Mouse (Mus musculus): ENCODE data around the gene Casp7. TPM values are rescaled to one million over a fixed set of nuclear protein-coding genes. Genes with fewer than 3 reads are reported as not detected.
"Not testable (repeated sequence)": the region's sequence is repeated elsewhere in the genome, so short reads cannot be mapped to it uniquely, and the experiment has no call there.

Casp7 gene
- total RNA-seq (2017), result 35.4 and 43.1 TPM in 2 replicates

GRCm38 (mm10) chr19:56396669-56397621, at the start of gene Casp7:
Gene Casp7, plus strand, starts transcription at chr19:56397129.
- ATAC-seq (replicated peaks in 1 of 2; ENCODE audit: insufficient read depth in 1 of 2, low FRiP score in 2 of 2, low TSS enrichment in 1 of 2, low read depth in 1 of 2, poor library complexity in 2 of 2, severe bottlenecking in 2 of 2), result peak; percentile 28 to 42

DNA sequence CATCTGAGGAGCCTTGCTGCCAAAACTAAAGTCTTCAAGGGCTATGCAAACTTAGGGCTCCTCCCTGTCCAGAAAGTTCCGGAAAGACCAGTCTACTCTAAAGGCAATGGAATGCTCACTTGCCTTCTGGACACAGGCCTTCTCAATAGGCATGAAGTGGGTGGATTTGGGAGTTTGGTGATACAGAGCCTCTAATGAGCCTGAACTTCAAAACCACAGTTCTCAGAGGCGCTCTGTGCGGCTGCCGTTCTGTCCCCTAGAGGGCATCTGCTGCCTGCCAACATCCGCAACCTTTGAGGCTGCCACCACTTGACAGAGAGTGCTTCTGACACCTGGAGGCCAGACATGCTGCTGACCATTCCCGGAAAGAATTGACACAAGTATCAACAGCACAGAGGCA, 47.6 kb upstream of the Casp7 start:
- ATAC-seq (replicated peaks in 1 of 2; ENCODE audit: insufficient read depth in 1 of 2, low FRiP score in 2 of 2, low TSS enrichment in 1 of 2, low read depth in 1 of 2, poor library complexity in 2 of 2, severe bottlenecking in 2 of 2), result peak; percentile 67 to 91; a peak in 3 of 4 replicates

- no peak for ATAC-seq (replicated peaks in 1 of 2; ENCODE audit: insufficient read depth in 1 of 2, low FRiP score in 2 of 2, low TSS enrichment in 1 of 2, low read depth in 1 of 2, poor library complexity in 2 of 2, severe bottlenecking in 2 of 2)
Measured at GRCm38 (mm10) chr19:56353689-56354088, 43.2 kb upstream of the Casp7 start.

- ATAC-seq (replicated peaks in 1 of 2; ENCODE audit: insufficient read depth in 1 of 2, low FRiP score in 2 of 2, low TSS enrichment in 1 of 2, low read depth in 1 of 2, poor library complexity in 2 of 2, severe bottlenecking in 2 of 2), result no peak
Measured at GRCm38 (mm10) chr19:56355201-56355600, 41.7 kb upstream of the Casp7 start.

DNA sequence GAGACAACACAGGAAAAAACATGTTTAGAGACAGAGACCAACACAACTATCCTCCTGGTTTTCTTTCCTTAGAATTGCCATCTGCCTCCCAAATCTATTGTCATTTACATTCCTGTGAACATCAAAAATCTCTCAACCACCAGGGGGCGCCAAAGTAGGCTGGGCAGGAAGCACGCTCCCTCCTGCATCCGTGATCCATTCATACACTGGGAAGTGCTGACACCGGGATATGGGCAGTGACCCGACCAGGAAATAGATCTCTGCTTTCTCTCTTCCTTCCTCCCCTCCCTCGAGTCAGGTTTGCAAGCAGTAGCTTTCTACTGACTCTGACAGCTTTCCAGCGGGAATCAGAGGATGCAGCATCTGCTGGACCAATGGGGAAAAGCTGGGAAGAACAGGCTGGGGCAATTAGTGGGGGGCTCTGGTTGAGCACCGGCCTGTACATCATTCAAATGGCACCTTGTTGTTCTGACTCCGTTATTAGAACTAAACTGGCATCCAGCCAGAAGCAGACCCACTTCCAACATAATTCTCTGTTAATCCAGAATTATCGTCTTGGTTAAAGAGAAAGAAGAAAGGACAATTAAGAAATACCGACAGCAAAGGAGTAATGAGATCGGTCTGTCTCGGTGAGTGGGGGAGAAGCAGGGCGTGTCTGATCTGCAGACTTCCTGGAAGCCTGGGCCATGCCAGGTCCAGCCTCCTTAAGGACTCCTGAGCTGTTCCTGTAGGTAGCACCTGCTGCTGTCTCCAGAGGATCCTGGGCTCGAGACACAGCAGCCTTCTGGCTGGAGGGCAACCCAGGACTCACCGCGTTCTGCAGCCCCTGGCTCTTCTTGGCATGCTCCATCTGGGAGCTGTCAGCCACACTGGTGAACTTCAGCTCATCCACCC, 40.2 kb upstream of the Casp7 start:
- ATAC-seq (replicated peaks in 1 of 2; ENCODE audit: insufficient read depth in 1 of 2, low FRiP score in 2 of 2, low TSS enrichment in 1 of 2, low read depth in 1 of 2, poor library complexity in 2 of 2, severe bottlenecking in 2 of 2), result peak; percentile 25 to 42; a peak in 1 of 4 replicates

- ATAC-seq (replicated peaks in 1 of 2; ENCODE audit: insufficient read depth in 1 of 2, low FRiP score in 2 of 2, low TSS enrichment in 1 of 2, low read depth in 1 of 2, poor library complexity in 2 of 2, severe bottlenecking in 2 of 2), result not testable (repeated sequence)
Measured at GRCm38 (mm10) chr19:56357374-56357708, 39.6 kb upstream of the Casp7 start.

- no peak for ATAC-seq (replicated peaks in 1 of 2; ENCODE audit: insufficient read depth in 1 of 2, low FRiP score in 2 of 2, low TSS enrichment in 1 of 2, low read depth in 1 of 2, poor library complexity in 2 of 2, severe bottlenecking in 2 of 2)
Measured at GRCm38 (mm10) chr19:56358890-56359289, 38.0 kb upstream of the Casp7 start.

GRCm38 (mm10) chr19:56363721-56364460, 33.0 kb upstream of the Casp7 start:
- ATAC-seq (replicated peaks in 1 of 2; ENCODE audit: insufficient read depth in 1 of 2, low FRiP score in 2 of 2, low TSS enrichment in 1 of 2, low read depth in 1 of 2, poor library complexity in 2 of 2, severe bottlenecking in 2 of 2), result no peak

DNA sequence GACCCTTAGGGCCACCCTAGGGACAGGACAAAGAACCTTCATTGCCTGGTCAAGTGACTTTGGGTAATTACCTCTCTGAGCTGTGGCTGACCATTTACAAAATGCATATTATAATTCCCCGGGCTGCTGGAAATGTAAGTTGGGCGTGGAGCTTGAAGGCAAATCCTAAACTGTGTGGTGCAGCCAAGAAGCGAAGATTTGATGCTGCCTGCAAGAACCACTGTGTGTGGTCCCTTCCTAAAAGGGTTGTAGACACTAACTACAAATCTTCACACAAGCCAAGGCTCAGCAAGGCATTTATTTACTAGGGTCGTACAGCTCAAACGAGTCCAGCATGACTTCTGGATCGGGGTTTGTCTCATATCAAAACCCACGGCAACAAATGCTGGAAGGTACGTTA, 32.4 kb upstream of the Casp7 start:
- no peak for ATAC-seq (replicated peaks in 1 of 2; ENCODE audit: insufficient read depth in 1 of 2, low FRiP score in 2 of 2, low TSS enrichment in 1 of 2, low read depth in 1 of 2, poor library complexity in 2 of 2, severe bottlenecking in 2 of 2)

- ATAC-seq (replicated peaks in 1 of 2; ENCODE audit: insufficient read depth in 1 of 2, low FRiP score in 2 of 2, low TSS enrichment in 1 of 2, low read depth in 1 of 2, poor library complexity in 2 of 2, severe bottlenecking in 2 of 2), result no peak
Measured at GRCm38 (mm10) chr19:56366168-56366567, 30.8 kb upstream of the Casp7 start.

DNA sequence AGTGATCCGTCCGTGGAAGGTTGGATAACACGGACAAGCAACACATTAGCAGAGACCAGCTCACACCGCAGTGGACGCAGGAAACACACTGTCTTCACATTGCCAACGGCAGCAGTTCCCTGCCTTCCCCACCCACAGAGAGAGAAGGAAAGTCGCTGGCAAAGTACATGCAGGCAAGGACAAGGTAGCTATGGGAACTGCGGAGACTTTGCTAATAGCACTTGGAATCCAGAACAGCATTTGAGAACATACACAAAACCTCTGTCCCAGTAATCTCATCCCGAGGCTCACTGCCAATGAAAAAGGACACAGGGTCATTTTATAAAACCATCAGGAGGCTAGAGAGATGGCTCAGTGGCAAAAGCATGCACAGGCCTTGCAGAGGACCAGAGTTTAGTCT, 30.3 kb upstream of the Casp7 start:
- ATAC-seq (replicated peaks in 1 of 2; ENCODE audit: insufficient read depth in 1 of 2, low FRiP score in 2 of 2, low TSS enrichment in 1 of 2, low read depth in 1 of 2, poor library complexity in 2 of 2, severe bottlenecking in 2 of 2), result no peak

DNA sequence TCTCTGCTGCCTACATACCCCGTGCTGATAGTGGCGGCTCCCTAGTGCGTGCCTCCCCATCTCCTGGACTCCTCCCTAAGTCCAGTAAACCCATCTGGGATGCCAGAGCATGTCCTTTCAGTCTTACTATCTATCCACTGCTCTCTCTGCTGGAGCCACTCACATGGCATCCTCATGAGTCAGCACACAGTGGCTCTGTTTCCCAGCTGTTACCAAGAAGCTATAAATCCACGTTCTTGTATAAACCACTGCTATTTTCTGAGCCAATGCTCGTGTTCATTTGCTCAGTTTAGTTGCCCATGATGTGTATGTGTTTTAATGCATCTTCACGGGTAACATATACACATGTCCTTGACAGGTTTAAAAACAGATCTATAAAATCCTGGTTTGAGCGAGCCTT, 29.2 kb upstream of the Casp7 start:
- ATAC-seq (replicated peaks in 1 of 2; ENCODE audit: insufficient read depth in 1 of 2, low FRiP score in 2 of 2, low TSS enrichment in 1 of 2, low read depth in 1 of 2, poor library complexity in 2 of 2, severe bottlenecking in 2 of 2), result no peak

DNA sequence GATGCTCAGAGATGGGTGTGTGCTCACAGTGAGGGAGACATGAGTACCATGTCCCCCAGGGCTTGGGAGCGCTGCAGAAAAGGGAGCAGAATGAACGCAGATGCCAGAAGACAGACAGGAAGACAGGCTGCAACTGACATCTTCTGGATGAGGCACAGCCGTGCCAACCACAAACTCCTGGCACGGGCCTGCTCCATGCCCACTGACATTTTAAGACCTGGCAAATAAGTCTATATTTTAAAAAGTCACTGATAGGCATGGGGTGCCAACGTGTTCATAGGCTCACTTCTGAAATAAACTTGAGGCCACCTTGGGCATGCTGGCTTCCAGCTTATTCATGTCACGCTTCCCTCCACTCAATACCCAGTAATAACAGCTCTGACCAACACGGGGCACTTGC, 28.0 kb upstream of the Casp7 start:
- no peak for ATAC-seq (replicated peaks in 1 of 2; ENCODE audit: insufficient read depth in 1 of 2, low FRiP score in 2 of 2, low TSS enrichment in 1 of 2, low read depth in 1 of 2, poor library complexity in 2 of 2, severe bottlenecking in 2 of 2)

DNA sequence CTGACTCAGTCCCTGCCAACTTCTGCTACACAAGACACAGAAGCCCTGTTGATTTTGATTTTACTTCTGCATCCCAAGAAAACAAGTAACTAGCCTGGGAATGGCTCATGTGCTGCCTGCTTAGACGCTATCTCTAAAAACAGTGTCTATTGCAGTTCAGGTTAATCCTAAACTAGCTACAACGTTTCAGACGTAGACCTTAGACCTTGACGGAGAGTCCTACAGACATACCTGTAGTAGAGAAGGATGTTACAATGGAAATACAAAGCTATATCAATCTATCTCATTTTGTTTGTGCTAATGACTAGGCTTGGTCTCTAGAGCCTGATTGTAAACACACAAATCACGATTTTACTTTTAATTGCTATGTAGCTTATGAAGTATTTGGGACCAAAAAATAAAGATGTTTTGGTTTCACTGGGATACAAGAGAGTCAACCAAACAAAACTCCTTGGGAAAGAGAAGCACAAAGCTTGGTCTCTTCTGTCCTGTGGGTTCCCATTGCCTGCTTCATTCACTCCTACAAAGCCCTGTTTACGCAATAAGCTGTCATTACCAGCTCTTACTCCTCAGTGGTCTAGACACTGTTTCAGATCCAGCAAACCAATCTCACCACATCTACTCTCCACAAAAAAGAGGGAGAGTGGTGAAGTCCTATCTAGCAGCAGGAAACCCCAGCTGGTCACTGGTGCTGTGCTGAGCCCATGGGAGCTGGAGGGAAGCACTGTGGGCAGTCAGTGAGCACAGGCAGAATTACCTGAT, 26.4 kb upstream of the Casp7 start:
- ATAC-seq (replicated peaks in 1 of 2; ENCODE audit: insufficient read depth in 1 of 2, low FRiP score in 2 of 2, low TSS enrichment in 1 of 2, low read depth in 1 of 2, poor library complexity in 2 of 2, severe bottlenecking in 2 of 2), result peak in 1 of 2 experiments; percentile 49; a peak in 2 of 4 replicates

GRCm38 (mm10) chr19:56372226-56372625, 24.7 kb upstream of the Casp7 start:
- no peak for ATAC-seq (replicated peaks in 1 of 2; ENCODE audit: insufficient read depth in 1 of 2, low FRiP score in 2 of 2, low TSS enrichment in 1 of 2, low read depth in 1 of 2, poor library complexity in 2 of 2, severe bottlenecking in 2 of 2)

GRCm38 (mm10) chr19:56373246-56373645, 23.7 kb upstream of the Casp7 start:
- ATAC-seq (replicated peaks in 1 of 2; ENCODE audit: insufficient read depth in 1 of 2, low FRiP score in 2 of 2, low TSS enrichment in 1 of 2, low read depth in 1 of 2, poor library complexity in 2 of 2, severe bottlenecking in 2 of 2), result no peak

DNA sequence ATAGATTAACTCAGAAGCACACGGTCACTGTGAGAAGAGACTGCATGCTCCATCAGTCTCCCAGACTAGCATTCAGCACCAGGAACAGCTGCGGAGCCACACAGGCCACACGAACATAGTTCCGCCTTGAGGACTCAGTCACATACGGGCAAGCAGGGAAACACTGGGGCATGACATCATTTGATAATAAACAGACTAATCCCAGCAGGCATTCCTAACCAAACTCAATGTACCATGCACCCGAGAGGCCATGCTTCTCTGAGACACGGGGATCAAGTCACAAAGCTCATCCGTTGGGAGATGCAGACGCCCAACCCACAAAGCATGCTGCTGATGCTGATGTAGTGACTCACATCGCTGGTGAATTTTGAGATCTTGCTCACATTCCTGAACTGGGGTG, 22.9 kb upstream of the Casp7 start:
- no peak for ATAC-seq (replicated peaks in 1 of 2; ENCODE audit: insufficient read depth in 1 of 2, low FRiP score in 2 of 2, low TSS enrichment in 1 of 2, low read depth in 1 of 2, poor library complexity in 2 of 2, severe bottlenecking in 2 of 2)

All from hematopoietic stem cell, adult 5-6 weeks (primary cell).